Mouse (Mus musculus) small intestine, adult 2 months (tissue): ENCODE measurements at regions not wholly inside any gene's neighbourhood (a gene's known extent, or its start where the extent isn't known, plus 50 kb on each side); places are given as distances from the start of the nearest gene placed in this dataset.

ENCODE experiments used
- CTCF ChIP-seq: fragments of 200-500 bp; IDR thresholded peaks from 2 replicates; pipeline ENCODE4 v1.5.1; 2012; ENCODE audit warnings: low read depth, mild to moderate bottlenecking, control low read depth, inconsistent platforms, low read length, moderate library complexity, mixed read lengths; ENCODE audit not compliant: insufficient replicate concordance, insufficient read length; ENCODE audit errors: extremely low read depth
- POLR2A ChIP-seq: fragments of 200-500 bp; IDR thresholded peaks from 2 replicates; pipeline ENCODE4 v1.6.1; 2012; ENCODE audit warnings: low read depth, mild to moderate bottlenecking, control low read depth, inconsistent platforms, low read length, moderate library complexity

- TF ChIP-seq POLR2A: no peak
- no peak for TF ChIP-seq CTCF
These were observed 112.7 kb upstream of the Thy1 start for GRCm38 (mm10) chr9:43930476-43930875.
